Comparison of ENCODE assay signal across 8 mouse cellular contexts in genomic region chr4:124850933-124851658, GRCm38 (mm10). TPM values are rescaled to one million over a fixed set of nuclear protein-coding genes. Genes with fewer than 3 reads are reported as not detected.
DNase-seq lines count a peak whose midpoint lies in the region; TF ChIP-seq lines count a peak whose summit lies in the region.

TSS of gene 1110065P20Rik (minus strand) at chr4:124851196.

- peak within 1 kb of the TSS; percentile 67 for H3K4me3 ChIP-seq in cortical plate, adult 2 months (ENCODE audit: insufficient read depth, low read length)
- H3K4me3 ChIP-seq in megakaryocyte, embryonic 14.5 days (replicated peaks): peak within 1 kb of the TSS; percentile 96

- peak within 1 kb of the TSS; percentile 91 for H3K27ac ChIP-seq in cortical plate, adult 2 months (ENCODE audit: insufficient read depth, low read length)

- H3K9me3 ChIP-seq in megakaryocyte, embryonic 14.5 days: no peaks in the 10 kb centered on the region

- peak; percentile 91 to 95 for DNase-seq in adrenal gland, adult (ENCODE audit: inconsistent age in 2 of 2, low spot score in 1 of 2)
- DNase-seq in gastrocnemius, postnatal 14 days: peak; percentile 77
- peak; percentile 87 for DNase-seq in induced T-regulatory cell, adult 2 months (ENCODE audit: low read depth)
- DNase-seq in left cerebral cortex, postnatal 10 days (ENCODE audit: extremely low spot score in 1 of 2, low spot score in 2 of 2): peak; percentile 60 to 90
- peak; percentile 87 to 88 for DNase-seq in right cerebral cortex, postnatal 10 days (ENCODE audit: low spot score in 2 of 2)
- DNase-seq in urinary bladder, postnatal 14 days (ENCODE audit: low spot score): peak; percentile 83

- H3K27me3 ChIP-seq in megakaryocyte, embryonic 14.5 days (replicated peaks): no peaks in the 10 kb centered on the region

- 0 out of 2 replicates have a peak, but pooled peaks have one; percentile 16 for TF ChIP-seq POLR2A in cortical plate, adult 2 months (IDR thresholded peaks at IDR 0.05; ENCODE audit: extremely low read depth, insufficient read depth, low read length)

- TF ChIP-seq CTCF in cortical plate, adult 2 months (IDR thresholded peaks at IDR 0.05; ENCODE audit: extremely low read depth, insufficient read depth, low read length): no peak

- H3K4me1 ChIP-seq in cortical plate, adult 2 months (ENCODE audit: control insufficient read depth, insufficient read depth, low read length): no peaks in the 10 kb centered on the region; the same call in 1 of the 2 replicates
- peaks cover 58% of the 10 kb centered on the region for H3K4me1 ChIP-seq in megakaryocyte, embryonic 14.5 days

- peaks cover 58% of the 10 kb centered on the region for H3K36me3 ChIP-seq in megakaryocyte, embryonic 14.5 days (replicated peaks; ENCODE audit: low read length)

- intact Hi-C loops in gastrocnemius, postnatal 14 days (cut with DNase I; ENCODE audit: low total_unique reads): loop anchor here (10.0 kb wide), 1 partner anchor 214 kb away; the partner anchor contains the start of genes Dnali1 and Snip1
- intact Hi-C loops in left cerebral cortex, postnatal 10 days (cut with DNase I): no loop called here

RNA-seq across cellular contexts. Expression of gene 1110065P20Rik, which starts in this region (rescaled TPM):
- polyA plus RNA-seq in cortical plate, adult 2 months (2012; rRNA removed): 95.8 and 103 TPM in 2 replicates
- 10 to 100 TPM; 20.2 to 21.4 TPM for total RNA-seq in gastrocnemius, postnatal 14 days (2021)
- 10 to 100 TPM; 87.8 to 97.6 TPM for total RNA-seq in left cerebral cortex, postnatal 10 days (2021)
- polyA plus RNA-seq in megakaryocyte, embryonic 14.5 days (2012; ENCODE audit: insufficient read depth, low replicate concordance): 19.3 and 30.5 TPM in 2 replicates

Comparison
In these comparisons a context has a peak if more than half of its experiments do, and no peak if none do; other contexts are left out.
1. Peak in every context shown above with its lines: DNase-seq, H3K4me3 ChIP-seq and H3K27ac ChIP-seq.